Comparison of ENCODE assay signal across 13 mouse cellular contexts in the genomic region with DNA sequence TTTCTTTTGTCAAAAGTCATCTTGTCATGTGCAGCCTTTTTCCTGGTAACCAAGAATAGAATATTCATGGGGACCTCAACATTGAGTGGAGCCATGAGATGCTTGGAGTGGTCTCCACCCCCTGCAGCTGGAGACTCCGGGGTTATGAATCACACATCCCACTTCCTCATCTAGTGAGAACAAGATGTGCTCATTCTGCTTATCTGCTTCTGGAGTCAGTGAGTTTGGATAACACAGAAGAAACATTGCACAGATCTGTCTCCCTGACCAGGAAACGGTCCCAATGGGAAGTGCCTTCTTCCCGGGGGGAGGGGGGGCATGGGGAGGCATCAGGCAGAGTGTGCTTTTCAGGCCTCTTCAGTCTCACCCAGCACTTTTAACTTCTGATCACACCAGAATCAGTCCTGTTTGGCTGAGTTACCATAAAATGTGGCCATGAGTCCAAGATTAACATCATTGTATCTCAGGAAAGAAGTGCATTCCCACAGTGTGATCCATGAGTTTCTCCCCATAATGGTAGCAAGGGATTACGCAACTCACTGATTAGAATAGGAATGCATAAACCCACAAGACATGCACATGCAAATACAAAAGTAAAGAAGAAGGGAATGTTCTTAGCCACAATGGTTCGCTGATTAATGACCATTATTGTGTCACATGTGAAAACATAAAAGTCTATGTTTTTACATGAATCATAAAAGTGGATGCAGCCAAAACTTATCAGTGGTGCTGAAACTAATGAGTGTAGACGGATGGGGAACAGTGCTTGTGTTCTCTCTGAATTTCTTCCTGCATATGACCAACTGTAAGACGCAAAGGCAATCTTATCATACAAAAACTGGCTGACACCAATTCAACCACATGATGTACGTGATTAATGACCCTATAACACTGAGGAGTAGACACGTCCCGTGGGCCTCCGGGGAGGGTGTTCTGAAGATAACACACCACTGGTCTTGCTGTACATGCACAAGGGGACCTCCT.
A peak's percentile ranks its signal among the peaks of the same experiment; 100 is the strongest.
DNase-seq lines count a peak whose midpoint lies in the region; ATAC-seq and TF ChIP-seq lines count a peak whose summit lies in the region.
"Had no signal": no experiment of that assay in that cellular context is flagged by ENCODE, and none has a peak within 500 bp of the region (broad histone marks: within the 10 kb centered on the region; RNA-seq: fewer than 3 reads in every experiment).

No protein-coding gene starts in this region.

- no peaks in the 10 kb centered on the region for H3K36me3 ChIP-seq in lung, embryonic 16.5 days (ENCODE audit: control insufficient read depth, insufficient read depth, low read length)
- no peaks in the 10 kb centered on the region for H3K36me3 ChIP-seq in heart, embryonic 13.5 days
- no peaks in the 10 kb centered on the region for H3K36me3 ChIP-seq in myocyte (ENCODE audit: control insufficient read depth, insufficient read depth)
- H3K36me3 ChIP-seq: limb, embryonic 13.5 days; stomach, embryonic 15.5 days had no signal

- WGBS in lung, embryonic 16.5 days = 54% methylated on average over 11 of the region's 11 CpGs
- WGBS in heart, embryonic 13.5 days = 42% methylated on average over 11 of the region's 11 CpGs

- H3ac ChIP-seq in myocyte (ENCODE audit: control insufficient read depth, insufficient read length) = no peak overlapping the region

- ATAC-seq in lung, embryonic 16.5 days (ENCODE audit: low read depth) = peak; percentile 76
- ATAC-seq in heart, embryonic 13.5 days (ENCODE audit: extremely low read depth, insufficient number of reproducible peaks, low FRiP score, low TSS enrichment) = no peak
- ATAC-seq in cerebellum, adult (ENCODE audit: insufficient number of reproducible peaks, low FRiP score, low TSS enrichment) = no peak
- ATAC-seq: forebrain, embryonic 14.5 days had no signal

- no peaks in the 10 kb centered on the region for H3K9me3 ChIP-seq in lung, embryonic 16.5 days (ENCODE audit: control insufficient read depth, low read length)
- H3K9me3 ChIP-seq in heart, embryonic 13.5 days = no peaks in the 10 kb centered on the region; the same call in 1 of the 2 replicates
- H3K9me3 ChIP-seq: stomach, embryonic 15.5 days had no signal

- H3K79me2 ChIP-seq in myocyte (ENCODE audit: control insufficient read depth, insufficient read depth) = no peaks in the 10 kb centered on the region

- no peak overlapping the region for H3K9ac ChIP-seq in lung, embryonic 16.5 days (ENCODE audit: low read length)
- H3K9ac ChIP-seq in heart, embryonic 13.5 days = no peak overlapping the region
- H3K9ac ChIP-seq: hindbrain, embryonic 14.5 days; limb, embryonic 13.5 days; stomach, embryonic 15.5 days had no signal

- TF ChIP-seq POLR2A in myocyte (IDR thresholded peaks at IDR 0.05; ENCODE audit: insufficient read length, low read depth) = no peak

- 0 out of 2 replicates have a peak, but pooled peaks cover 2% of the 10 kb centered on the region for H3K4me1 ChIP-seq in lung, embryonic 16.5 days (replicated peaks; ENCODE audit: control insufficient read depth, insufficient read depth, low read length)
- peaks cover 33% of the 10 kb centered on the region for H3K4me1 ChIP-seq in heart, embryonic 13.5 days
- H3K4me1 ChIP-seq: stomach, embryonic 15.5 days had no signal

- H3K4me2 ChIP-seq in lung, embryonic 16.5 days (ENCODE audit: low read depth, low read length) = no peak overlapping the region
- no peak overlapping the region for H3K4me2 ChIP-seq in heart, embryonic 13.5 days
- H3K4me2 ChIP-seq in myocyte (ENCODE audit: low read depth) = peak overlapping the region; percentile 38
- H3K4me2 ChIP-seq: hindbrain, embryonic 14.5 days; limb, embryonic 13.5 days; stomach, embryonic 15.5 days had no signal

- H3K27ac ChIP-seq in lung, embryonic 16.5 days (ENCODE audit: low read length) = no peak overlapping the region
- H3K27ac ChIP-seq in heart, embryonic 13.5 days (replicated peaks) = peak overlapping the region; percentile 29; the same call in 1 of the 2 replicates
- H3K27ac ChIP-seq: hindbrain, embryonic 14.5 days; limb, embryonic 13.5 days; stomach, embryonic 15.5 days had no signal

- H3K27me3 ChIP-seq in lung, embryonic 16.5 days (ENCODE audit: control insufficient read depth, insufficient read depth, low read depth, low read length) = no peaks in the 10 kb centered on the region
- H3K27me3 ChIP-seq in heart, embryonic 13.5 days (replicated peaks) = no peaks in the 10 kb centered on the region
- no peaks in the 10 kb centered on the region for H3K27me3 ChIP-seq in myocyte (ENCODE audit: control insufficient read depth, insufficient read depth, insufficient read length)
- H3K27me3 ChIP-seq: stomach, embryonic 15.5 days had no signal

- DNase-seq in adrenal gland, adult 2 months = peak; percentile 17
- DNase-seq in adrenal gland, postnatal 4 days (ENCODE audit: low spot score in 2 of 2) = no peak
- no peak for DNase-seq in lung, postnatal 4 days
- no peak for DNase-seq in layer of hippocampus, adult 9-10 months (ENCODE audit: low spot score)
- DNase-seq: midbrain, embryonic 14.5 days had no signal

- H3K4me3 ChIP-seq in lung, embryonic 16.5 days (ENCODE audit: low read length) = no peak overlapping the region
- H3K4me3 ChIP-seq in heart, embryonic 13.5 days = no peak overlapping the region
- no peak overlapping the region for H3K4me3 ChIP-seq in myocyte
- H3K4me3 ChIP-seq: limb, embryonic 13.5 days; stomach, embryonic 15.5 days had no signal

TF ChIP-seq in myocyte, 11 proteins besides CTCF, POLR2A, EP300 and RAD21:
- TF ChIP-seq USF1 (IDR thresholded peaks at IDR 0.05; ENCODE audit: low read depth) (peak; percentile 18), MYOD1 (IDR thresholded peaks at IDR 0.05; ENCODE audit: control insufficient read depth in 1 of 3, insufficient read length in 2 of 3, low read depth in 2 of 3) (no peak), REST (IDR thresholded peaks at IDR 0.05; ENCODE audit: insufficient read depth, insufficient read length) (no peak), CEBPB (IDR thresholded peaks at IDR 0.05; ENCODE audit: insufficient read depth, poor library complexity, severe bottlenecking) (peak; percentile 99), MAX (IDR thresholded peaks at IDR 0.05; ENCODE audit: low read depth) (no peak), TCF3 (IDR thresholded peaks at IDR 0.05; ENCODE audit: insufficient read length, low read depth) (no peak), MYOG (IDR thresholded peaks at IDR 0.05; ENCODE audit: control insufficient read depth in 1 of 3, insufficient read depth in 1 of 3, insufficient read length in 2 of 3, low read depth in 2 of 3) (no peak), POLR2AphosphoS2 (IDR thresholded peaks at IDR 0.05; ENCODE audit: insufficient read length, low read depth) (no peak), TCF12 (IDR thresholded peaks at IDR 0.05; ENCODE audit: insufficient read depth, poor library complexity, severe bottlenecking) (no peak), E2F4 (IDR thresholded peaks at IDR 0.05; ENCODE audit: insufficient read depth) (no peak), SRF (IDR thresholded peaks at IDR 0.05; ENCODE audit: control insufficient read depth, insufficient read length, low read depth) (no peak)
TF ChIP-seq in myocyte: peak in this region for 2.
